Mouse (Mus musculus) MEL (cell line): ENCODE data around the gene Dcaf5.

Experiments used
- GATA1 ChIP-seq: IDR thresholded peaks from 2 replicates; pipeline ENCODE4 v1.6.1; 2011; ENCODE audit warnings: low read depth, low read length, improper control_type of control experiment
- POLR2AphosphoS2 ChIP-seq: IDR thresholded peaks from 2 replicates; pipeline ENCODE4 v1.6.1; 2011; ENCODE audit warnings: low read length, improper control_type of control experiment

DNA sequence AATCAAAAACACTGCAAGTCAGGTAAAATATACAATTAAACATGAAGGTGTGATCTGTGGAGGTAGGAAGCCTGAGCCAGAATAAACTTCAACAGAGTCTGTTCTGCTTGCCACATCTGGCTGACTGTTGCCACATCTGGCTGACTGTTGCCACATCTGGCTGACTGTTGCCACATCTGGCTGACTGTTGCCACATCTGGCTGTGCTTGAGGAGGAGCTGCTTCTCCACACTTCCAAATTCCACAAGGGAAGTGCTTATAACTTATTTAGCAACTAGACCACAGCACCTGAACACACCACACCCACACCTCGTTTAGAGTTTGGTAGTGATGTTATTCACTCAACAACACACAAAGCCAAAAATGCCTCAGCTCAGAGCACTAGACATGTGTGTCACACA lies 74.7 kb downstream of the Dcaf5 start:
- no peak for TF ChIP-seq GATA1
- no peak for TF ChIP-seq POLR2AphosphoS2
